Mouse (Mus musculus): ENCODE data around the gene Mpo. TPM values are rescaled to one million over a fixed set of nuclear protein-coding genes. Genes with fewer than 3 reads are reported as not detected.

The Mpo gene
- polyA plus RNA-seq, 3 experiments from 2014 or later, result not detected

DNA sequence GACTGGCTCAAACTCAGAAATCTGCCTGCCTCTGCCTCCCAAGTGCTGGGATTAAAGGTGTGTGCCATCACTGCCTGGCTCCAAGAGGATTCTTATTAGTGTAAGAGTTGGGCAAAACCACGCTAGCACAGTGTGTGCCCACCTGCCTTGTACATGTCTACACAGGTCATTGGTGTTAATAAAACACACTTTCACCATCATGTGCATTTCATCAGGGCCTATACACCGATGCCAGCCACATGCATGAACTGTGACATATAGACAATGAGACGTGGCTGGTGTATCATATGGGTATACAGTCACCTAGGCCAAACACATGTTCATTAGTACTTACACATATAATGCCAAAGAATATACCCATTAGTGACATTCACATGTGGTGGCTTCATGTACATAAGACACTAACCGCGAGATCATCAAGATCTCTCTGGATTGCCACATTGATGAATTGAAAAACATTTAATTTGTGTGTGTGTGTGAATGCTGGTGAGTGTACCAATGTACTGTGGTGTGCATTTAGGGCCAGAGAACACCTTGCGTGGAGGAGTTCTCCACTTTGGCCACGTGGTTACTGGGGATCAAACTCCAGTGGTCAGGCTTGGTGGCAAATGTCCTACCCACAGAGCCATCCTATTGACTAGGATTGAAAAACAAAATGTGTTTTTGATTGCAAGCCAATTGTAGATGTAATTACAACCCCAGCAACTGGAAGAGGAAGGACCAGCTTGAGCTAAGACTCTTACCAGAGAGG, 35.0 kb upstream of the Mpo start:
- ATAC-seq, result no peak

- ATAC-seq, result peak; percentile 19
These were observed 34.3 kb upstream of the Mpo start for GRCm38 (mm10) chr11:87758957-87759608.

- peak; percentile 25 for ATAC-seq
These were observed 33.8 kb upstream of the Mpo start for GRCm38 (mm10) chr11:87759609-87760005.

DNA sequence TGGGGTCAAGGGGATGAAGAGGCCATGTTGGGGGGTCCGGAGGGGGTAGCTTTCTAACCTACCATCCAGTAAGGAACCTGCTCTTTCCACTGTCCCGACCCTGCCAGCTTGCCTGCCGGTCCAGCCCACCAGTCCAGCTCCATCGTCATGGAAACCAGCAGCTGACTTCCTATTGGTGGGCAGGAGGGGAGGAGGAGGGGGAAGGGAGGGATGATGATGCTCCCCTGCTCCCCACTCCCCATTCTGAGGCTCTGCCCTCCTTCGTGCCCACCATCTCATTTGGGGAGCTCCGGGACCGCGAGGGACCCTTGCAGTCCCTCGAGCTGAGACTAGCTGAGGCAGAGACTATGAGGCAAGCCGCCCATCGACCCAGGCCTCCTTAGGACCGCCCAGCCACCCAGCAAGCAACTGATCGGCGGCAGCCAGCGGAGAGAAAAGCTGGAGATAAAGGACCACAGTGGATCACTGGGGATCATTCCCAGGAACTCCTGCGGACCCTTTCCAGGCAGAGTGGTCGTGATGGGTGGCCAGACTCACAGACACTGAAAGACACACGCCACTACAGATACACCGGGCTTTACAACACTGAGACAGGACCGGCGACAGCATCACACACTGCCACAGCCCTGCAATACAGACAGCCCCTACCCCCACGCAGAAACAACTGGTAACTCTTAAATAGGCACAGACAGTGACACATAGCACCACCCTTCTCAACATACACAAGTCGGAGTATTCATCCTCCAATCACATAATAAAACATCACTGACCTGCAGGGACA, 32.9 kb upstream of the Mpo start, which contains the start of gene Tspoap1:
Gene Tspoap1 (plus strand): TSS at position 241 of the 781 bp plus-strand sequence.
- ATAC-seq, result no peak

DNA sequence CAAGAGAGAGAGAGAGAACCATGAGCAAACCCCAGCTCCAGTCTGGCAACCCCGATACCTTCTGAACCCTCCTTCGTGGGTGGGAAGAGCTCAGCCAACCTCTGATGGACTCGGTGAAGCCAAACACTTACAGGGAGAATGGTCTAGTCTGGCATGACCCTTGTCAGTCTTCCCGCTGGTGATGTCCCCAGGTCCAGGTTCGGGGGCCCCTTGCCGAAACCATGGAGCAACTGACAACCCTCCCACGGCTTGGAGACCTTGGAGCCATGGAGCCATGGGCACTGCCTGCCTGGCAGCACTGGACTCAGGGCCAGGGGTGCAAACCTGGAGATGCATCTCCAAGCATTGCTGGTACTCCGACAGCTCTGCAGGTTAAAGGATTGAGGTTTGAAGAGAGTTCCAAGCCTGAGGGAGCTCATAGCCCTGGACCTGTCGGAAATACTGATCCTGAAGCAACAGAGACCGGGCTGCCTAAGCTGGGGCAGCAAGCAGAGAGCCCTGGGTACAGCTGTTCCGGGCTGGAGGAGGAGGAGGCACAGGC, 32.1 kb upstream of the Mpo start:
- no peak for ATAC-seq

DNA sequence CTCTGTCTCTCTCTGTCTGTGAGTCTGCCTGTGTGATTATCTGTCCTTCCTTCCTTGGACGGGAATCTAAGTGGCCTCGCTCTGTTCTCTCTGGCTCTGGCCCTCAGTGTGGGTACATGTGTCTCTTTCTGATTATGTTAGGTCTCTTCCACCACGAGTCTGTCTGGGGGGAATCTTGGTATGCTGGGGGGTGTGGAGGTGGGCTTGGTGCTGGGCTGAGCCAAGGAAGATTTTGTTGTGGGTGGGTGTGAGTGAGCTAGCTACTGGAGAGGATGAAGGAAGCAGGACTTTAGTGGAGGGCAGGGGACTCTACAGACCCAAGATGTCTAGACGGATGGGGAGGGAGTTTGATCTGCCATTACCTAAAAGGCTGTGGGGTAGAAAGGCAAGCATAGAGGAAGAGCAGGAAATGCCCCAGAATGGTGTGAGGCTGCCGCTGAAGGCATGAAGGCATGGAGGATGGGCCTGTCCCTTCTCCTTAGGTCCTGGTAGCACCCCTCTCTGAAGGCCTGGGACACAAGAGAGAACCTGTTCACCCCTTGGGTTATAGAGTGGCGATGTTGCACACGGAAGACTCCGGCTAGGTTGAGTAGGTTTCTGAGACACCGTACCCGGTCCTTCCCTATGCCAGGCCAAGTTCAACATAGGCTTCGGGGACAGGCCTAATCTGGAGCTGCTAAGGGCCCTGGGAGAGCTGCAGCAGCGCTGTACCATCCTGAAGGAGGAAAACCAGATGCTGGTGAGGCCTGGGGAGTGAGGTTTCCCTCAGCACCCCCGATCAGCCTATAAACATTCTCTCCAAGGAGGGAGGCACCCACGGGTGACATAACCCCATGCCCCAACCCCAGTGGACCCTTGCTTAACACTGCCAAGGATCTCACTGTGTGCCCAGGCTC, 31.3 kb upstream of the Mpo start:
- ATAC-seq, result no peak

- no peak for ATAC-seq
These were observed 30.5 kb upstream of the Mpo start for GRCm38 (mm10) chr11:87762702-87763385.

GRCm38 (mm10) chr11:87763511-87763987, 29.8 kb upstream of the Mpo start:
- ATAC-seq, result no peak

- ATAC-seq, result no peak
These were observed 29.1 kb upstream of the Mpo start for GRCm38 (mm10) chr11:87763988-87764876.

- ATAC-seq, result no peak
These were observed 24.6 kb upstream of the Mpo start for GRCm38 (mm10) chr11:87768745-87769144.

DNA sequence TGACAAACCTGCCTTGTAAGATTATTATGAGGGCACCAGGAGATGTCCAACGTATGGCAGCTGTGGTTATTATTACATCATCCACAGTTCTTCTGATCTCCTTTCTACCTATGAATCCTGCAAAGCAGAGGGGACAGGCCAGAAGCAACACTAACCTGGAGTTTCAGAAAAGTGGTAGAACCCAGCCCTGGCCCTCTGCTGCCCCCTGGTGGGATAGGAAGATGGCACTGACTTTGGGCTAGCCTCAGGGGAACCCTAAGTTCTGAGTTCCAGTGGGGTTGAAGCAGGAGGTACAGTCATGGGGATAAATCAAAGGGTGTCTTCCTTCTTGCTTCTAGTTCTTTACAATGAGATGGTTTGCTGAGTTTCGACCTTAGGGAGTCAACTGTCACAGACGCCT, 22.4 kb upstream of the Mpo start:
- peak; percentile 67 for ATAC-seq

GRCm38 (mm10) chr11:87772354-87772753, 21.0 kb upstream of the Mpo start:
- ATAC-seq, result no peak

DNA sequence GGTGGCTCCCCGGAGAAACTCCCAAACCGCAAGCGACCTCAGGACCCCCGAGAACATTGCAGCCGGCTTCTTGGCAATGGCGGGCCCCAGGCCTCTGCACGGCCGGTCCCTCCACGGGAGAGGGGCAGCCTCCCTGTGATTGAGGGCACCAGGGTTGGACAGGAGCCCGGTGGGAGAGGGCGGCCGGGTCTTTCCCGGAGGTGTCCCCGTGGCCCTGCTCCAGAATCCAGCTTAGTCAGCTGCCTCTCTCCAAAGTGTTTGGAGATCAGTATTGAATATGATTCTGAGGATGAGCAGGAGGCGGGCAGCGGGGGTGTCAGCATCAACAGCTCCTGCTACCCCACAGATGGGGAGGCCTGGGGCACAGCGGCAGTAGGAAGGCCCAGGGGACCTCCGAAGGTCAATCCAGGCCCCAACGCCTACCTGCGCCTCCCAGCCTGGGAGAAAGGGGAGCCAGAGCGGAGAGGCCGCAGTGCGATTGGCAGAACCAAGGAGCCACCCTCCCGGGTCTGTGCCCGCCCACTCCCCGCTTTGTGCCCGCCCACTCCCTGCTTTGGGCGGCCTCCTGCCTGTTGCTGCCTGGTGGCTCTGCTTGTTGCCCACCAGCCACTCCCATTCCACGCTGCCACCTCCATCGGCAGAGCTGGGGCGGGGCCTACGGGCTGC, 15.1 kb upstream of the Mpo start:
- no peak for ATAC-seq

GRCm38 (mm10) chr11:87778915-87779314, 14.5 kb upstream of the Mpo start:
- ATAC-seq, result no peak

DNA sequence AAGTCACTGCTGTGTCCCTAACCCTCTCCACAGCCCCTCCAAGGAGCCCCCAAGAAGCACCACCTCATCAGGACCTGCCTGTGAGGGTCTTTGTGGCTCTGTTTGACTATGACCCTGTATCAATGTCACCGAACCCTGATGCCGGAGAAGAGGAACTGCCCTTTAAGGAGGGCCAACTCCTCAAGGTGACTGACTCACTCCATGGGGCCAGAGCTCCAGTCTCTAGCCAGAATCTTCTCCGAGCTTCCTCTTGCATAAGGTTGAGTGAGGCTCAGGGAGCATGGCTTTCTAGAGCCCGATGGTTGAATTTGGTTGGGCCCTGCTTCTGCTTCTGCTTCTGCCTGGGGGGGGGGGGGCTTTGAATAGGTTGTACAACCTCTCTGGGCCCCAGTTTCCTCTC, 14.0 kb upstream of the Mpo start:
- no peak for ATAC-seq

GRCm38 (mm10) chr11:87780130-87780529, 13.3 kb upstream of the Mpo start:
- ATAC-seq, result no peak

DNA sequence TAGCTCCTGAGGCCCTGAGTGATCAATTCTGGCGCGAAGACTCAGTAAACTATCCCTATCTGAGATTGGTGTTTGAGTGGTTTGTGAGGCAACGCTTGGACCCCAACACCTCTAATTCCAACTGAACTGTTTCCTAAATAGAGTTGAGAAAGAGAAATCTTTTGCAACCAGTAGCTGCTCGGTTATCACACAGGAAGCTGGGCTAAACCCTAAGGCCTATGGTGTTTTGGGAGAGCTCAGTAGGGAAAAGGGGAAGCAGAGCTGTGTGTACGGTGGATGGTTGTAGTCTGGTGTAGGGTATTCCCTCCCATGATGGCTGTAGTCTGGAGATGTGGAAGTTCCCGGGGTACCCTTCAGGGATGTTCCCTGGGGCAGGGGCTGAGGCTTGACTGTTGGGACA, 3.3 kb upstream of the Mpo start:
- ATAC-seq, result no peak

DNA sequence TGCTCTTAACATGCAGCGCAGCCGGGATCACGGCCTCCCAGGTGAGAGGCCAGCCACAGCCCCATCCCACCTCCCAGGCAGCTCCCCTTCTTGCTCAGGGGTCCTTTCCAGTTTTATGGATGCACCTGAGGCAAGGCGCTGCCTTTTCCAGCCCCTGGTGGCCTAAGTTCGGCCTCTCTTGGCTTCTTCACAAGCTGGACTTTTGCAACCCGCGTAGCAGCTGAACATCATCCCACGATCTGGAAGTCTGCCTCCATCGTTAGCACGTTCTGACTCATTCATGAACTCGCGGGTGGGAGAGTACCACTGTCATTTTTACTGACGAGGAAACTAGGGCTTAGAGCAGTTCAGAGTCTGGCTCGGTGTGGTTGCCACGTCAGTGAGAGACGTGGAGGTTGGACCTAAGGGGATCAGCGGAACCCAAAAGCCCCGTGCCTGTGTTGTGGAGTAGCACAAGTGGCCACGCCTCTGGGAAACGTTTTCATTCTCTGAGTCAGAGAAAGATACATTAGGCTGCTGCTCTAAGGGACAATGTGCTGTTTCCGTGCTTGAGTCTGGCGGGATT, 8.4 kb downstream of the Mpo start:
- no peak for ATAC-seq

DNA sequence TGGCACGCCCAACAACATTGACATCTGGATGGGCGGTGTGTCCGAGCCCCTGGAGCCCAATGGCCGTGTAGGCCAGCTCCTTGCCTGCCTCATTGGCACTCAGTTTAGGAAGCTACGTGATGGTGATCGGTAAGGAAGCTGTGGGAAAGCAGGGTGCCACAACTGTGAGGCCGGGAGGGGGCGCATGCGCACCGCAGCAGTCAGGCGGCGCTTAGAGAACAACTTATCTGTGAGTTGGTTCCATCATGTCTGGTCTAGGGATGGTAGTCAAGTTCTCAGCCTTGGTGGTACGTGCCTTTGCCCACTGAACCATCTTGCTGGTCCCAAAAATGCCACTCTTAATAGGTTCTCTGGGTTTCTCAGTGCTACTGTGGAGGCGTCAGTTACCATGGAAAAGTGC, 9.2 kb downstream of the Mpo start:
- no peak for ATAC-seq
